In genomic region chr11:44397551-44397950, GRCm38 (mm10) we compare ENCODE assay signal across 22 mouse cellular contexts. TPM values are rescaled to one million over a fixed set of nuclear protein-coding genes. Genes with fewer than 3 reads are reported as not detected.
"Had no signal": no experiment of that assay in that cellular context is flagged by ENCODE, and none has a peak within 500 bp of the region (broad histone marks: within the 10 kb centered on the region; RNA-seq: fewer than 3 reads in every experiment).

No protein-coding gene starts in this region.

- H3K4me1 ChIP-seq: lung, embryonic 15.5 days; midbrain, embryonic 15.5 days; neural tube, embryonic 12.5 days; stomach, embryonic 15.5 days had no signal

- H3K27me3 ChIP-seq: lung, embryonic 15.5 days; midbrain, embryonic 15.5 days; neural tube, embryonic 12.5 days; stomach, embryonic 15.5 days had no signal

- ATAC-seq: liver, postnatal 0 days; midbrain, embryonic 13.5 days; midbrain, embryonic 15.5 days had no signal

- DNase-seq: liver, postnatal 0 days; lung, adult 2 months; lung, postnatal 10 days; right cerebral cortex, postnatal 14 days; thymus, adult 2 months; thymus, postnatal 25 days; thymus, postnatal 4 days had no signal

- H3K9me3 ChIP-seq: lung, embryonic 15.5 days; midbrain, embryonic 13.5 days; midbrain, embryonic 15.5 days; neural tube, embryonic 12.5 days; stomach, embryonic 15.5 days had no signal

- H3K27ac ChIP-seq: lung, embryonic 15.5 days; macrophage; midbrain, embryonic 13.5 days; midbrain, embryonic 15.5 days; neural tube, embryonic 12.5 days; stomach, embryonic 15.5 days; stomach, postnatal 0 days had no signal

- H3K9ac ChIP-seq: liver, postnatal 0 days; lung, embryonic 15.5 days; midbrain, embryonic 13.5 days; midbrain, embryonic 15.5 days; neural tube, embryonic 12.5 days; stomach, embryonic 15.5 days had no signal

- H3K4me2 ChIP-seq: lung, embryonic 15.5 days; midbrain, embryonic 11.5 days; midbrain, embryonic 13.5 days; midbrain, embryonic 15.5 days; neural tube, embryonic 12.5 days; stomach, embryonic 15.5 days had no signal

- H3K36me3 ChIP-seq: lung, embryonic 15.5 days; midbrain, embryonic 13.5 days; midbrain, embryonic 15.5 days; neural tube, embryonic 12.5 days; stomach, embryonic 15.5 days had no signal

- H3K4me3 ChIP-seq: lung, embryonic 15.5 days; megakaryocyte, embryonic 14.5 days; midbrain, embryonic 13.5 days; midbrain, embryonic 15.5 days; neural tube, embryonic 12.5 days; stomach, embryonic 15.5 days had no signal

RNA-seq across cellular contexts. Expression of gene Il12b, which starts 2.3 kb away (rescaled TPM):
- total RNA-seq: megakaryocyte progenitor cell, adult 5-6 weeks; midbrain, postnatal 0 days; monocyte, adult 5-6 weeks; neutrophil, adult 5-6 weeks had no signal
- polyA plus RNA-seq: liver, postnatal 0 days; lung, embryonic 15.5 days; midbrain, embryonic 11.5 days; midbrain, embryonic 13.5 days; midbrain, embryonic 15.5 days; midbrain, postnatal 0 days; neural tube, embryonic 12.5 days; neural tube, embryonic 14.5 days; stomach, postnatal 0 days; testis, adult 2 months had no signal
